Mouse (Mus musculus) neural tube, embryonic 11.5 days (tissue): ENCODE results near the gene Lmtk3. TPM values are rescaled to one million over a fixed set of nuclear protein-coding genes. Genes with fewer than 3 reads are reported as not detected.

Source experiments
- ATAC-seq: fragments of 200-750 bp; cut with Nextera tagmentation; 2 replicates; pipeline ENCODE4 v1.8.0; 2017; ENCODE audit warnings: moderate number of reproducible peaks, mild to moderate bottlenecking, moderate TSS enrichment, moderate library complexity; ENCODE audit not compliant: insufficient read depth, low FRiP score, low TSS enrichment
- DNase-seq: peaks from one replicate; pipeline ENCODE4 v3.0.0-alpha.2; 2015; ENCODE audit warnings: low spot score
- H3K27ac ChIP-seq: fragments of 300-500 bp; sonication (generic); 2 replicates; pipeline ENCODE4 v1.5.1; 2014; ENCODE audit warnings: low read depth, mild to moderate bottlenecking, low read length
- H3K27me3 ChIP-seq: fragments of 300-500 bp; sonication (generic); 2 replicates; pipeline ENCODE4 v1.6.1; 2014; ENCODE audit warnings: mild to moderate bottlenecking, low read length, mixed read lengths; ENCODE audit not compliant: control insufficient read depth, insufficient read depth
- H3K36me3 ChIP-seq: fragments of 300-500 bp; sonication (generic); 2 replicates; pipeline ENCODE4 v1.6.1; 2014; ENCODE audit warnings: mild to moderate bottlenecking, low read length, moderate library complexity, mixed read lengths; ENCODE audit not compliant: control insufficient read depth, insufficient read depth
- H3K4me1 ChIP-seq: fragments of 300-500 bp; sonication (generic); 2 replicates; pipeline ENCODE4 v1.6.1; 2014; ENCODE audit warnings: low read length, mixed read lengths; ENCODE audit not compliant: control insufficient read depth, insufficient read depth
- H3K4me2 ChIP-seq: fragments of 300-500 bp; sonication (generic); 2 replicates; pipeline ENCODE4 v1.6.1; 2014; ENCODE audit warnings: low read depth, mild to moderate bottlenecking, moderate library complexity
- H3K4me3 ChIP-seq: fragments of 300-500 bp; sonication (generic); 2 replicates; pipeline ENCODE4 v1.5.1; 2014; ENCODE audit warnings: low read depth, low read length
- H3K9ac ChIP-seq: fragments of 300-500 bp; sonication (generic); 2 replicates; pipeline ENCODE4 v1.6.1; 2014; ENCODE audit warnings: mild to moderate bottlenecking, low read length
- H3K9me3 ChIP-seq: fragments of 300-500 bp; sonication (generic); 2 replicates; pipeline ENCODE4 v1.6.1; 2016; ENCODE audit warnings: low read length; ENCODE audit not compliant: control insufficient read depth
- WGBS: fragments of 180-500 bp; shearing (Covaris S2); extraction: QIAGEN DNeasy Blood & Tissue Kit; methylation state at CpG from one replicate; pipeline ENCODE4 v1.1.7; 2014; 5-methylcytosine and 5-hydroxymethylcytosine counted together
- polyA plus RNA-seq: library from polyadenylated mRNA; unstranded; fragments of >200 nt; fragmentation: Nextera tagmentation; extraction: Ambion mirVana; gene quantifications from 2 replicates; pipeline ENCODE4 v1.2.1, GENCODE M21; 2014

Lmtk3 gene
- polyA plus RNA-seq, 1 experiment from 2014 or later: 4.3 TPM

- H3K9ac ChIP-seq: no peak overlapping the region
- no peaks in the 10 kb centered on the region for H3K27me3 ChIP-seq
- H3K4me2 ChIP-seq: no peak overlapping the region
- DNase-seq (no peak), ATAC-seq (no peak)
- WGBS: 90% methylated on average over 10 of the region's 10 CpGs
- H3K36me3 ChIP-seq: no peaks in the 10 kb centered on the region
- no peaks in the 10 kb centered on the region for H3K4me1 ChIP-seq
- H3K27ac ChIP-seq: no peak overlapping the region
- no peak overlapping the region for H3K4me3 ChIP-seq
- H3K9me3 ChIP-seq: no peaks in the 10 kb centered on the region
Observed at GRCm38 (mm10) chr7:45842950-45843744, 59.6 kb downstream of the Lmtk3 start.

GRCm38 (mm10) chr7:45848447-45849027 lies 65.0 kb downstream of the Lmtk3 start:
- no peak overlapping the region for H3K4me3 ChIP-seq
- no peaks in the 10 kb centered on the region for H3K4me1 ChIP-seq
- no peaks in the 10 kb centered on the region for H3K9me3 ChIP-seq
- H3K9ac ChIP-seq: peak overlapping the region; percentile 12; the same call in 1 of the 2 replicates
- no peaks in the 10 kb centered on the region for H3K27me3 ChIP-seq
- WGBS: 15% methylated on average over 6 of the region's 6 CpGs
- H3K4me2 ChIP-seq: no peak overlapping the region
- DNase-seq (no peak), ATAC-seq (no peak)
- no peaks in the 10 kb centered on the region for H3K36me3 ChIP-seq
- H3K27ac ChIP-seq: no peak overlapping the region

GRCm38 (mm10) chr7:45850661-45851060 lies 67.1 kb downstream of the Lmtk3 start:
- no peaks in the 10 kb centered on the region for H3K36me3 ChIP-seq
- H3K4me3 ChIP-seq: no peak overlapping the region
- DNase-seq (no peak), ATAC-seq (no peak)
- no peaks in the 10 kb centered on the region for H3K9me3 ChIP-seq
- H3K4me2 ChIP-seq: no peak overlapping the region
- H3K4me1 ChIP-seq: no peaks in the 10 kb centered on the region
- H3K9ac ChIP-seq: no peak overlapping the region
- 85% methylated on average over 3 of the region's 3 CpGs for WGBS
- no peaks in the 10 kb centered on the region for H3K27me3 ChIP-seq
- no peak overlapping the region for H3K27ac ChIP-seq

GRCm38 (mm10) chr7:45853089-45853488 lies 69.6 kb downstream of the Lmtk3 start:
- Histone ChIP-seq H3K4me3 (no peak overlapping the region), H3K27me3 (peaks cover 7% of the 10 kb centered on the region; the same call in 1 of the 2 replicates), H3K9ac (no peak overlapping the region), H3K27ac (no peak overlapping the region), H3K9me3 (no peaks in the 10 kb centered on the region), H3K4me2 (no peak overlapping the region), H3K36me3 (no peaks in the 10 kb centered on the region), H3K4me1 (no peaks in the 10 kb centered on the region)
- DNase-seq: no peak
- WGBS: 86% methylated on average over 12 of the region's 12 CpGs
- no peak for ATAC-seq

Other genes with a start within 250 kb of the Lmtk3 start
- 0.78 and 1.1 TPM in 2 replicates for gene Hsd17b14, start 228.8 kb upstream of the Lmtk3 start, polyA plus RNA-seq
- gene Bcat2, start 213.6 kb upstream of the Lmtk3 start, polyA plus RNA-seq: 34.1 and 37.4 TPM in 2 replicates
- not detected in 2 replicates for gene Fgf21, start 168.2 kb upstream of the Lmtk3 start, polyA plus RNA-seq
- gene Fut1, start 166.4 kb upstream of the Lmtk3 start, polyA plus RNA-seq: not detected in 2 replicates
- gene Izumo1, start 161.9 kb upstream of the Lmtk3 start, polyA plus RNA-seq: not detected in 2 replicates
- gene Rasip1, start 156.2 kb upstream of the Lmtk3 start, polyA plus RNA-seq: 5.7 and 7.5 TPM in 2 replicates
- gene Mamstr, start 143.8 kb upstream of the Lmtk3 start, polyA plus RNA-seq: 2.9 and 5.6 TPM in 2 replicates
- 0.08 and 0.11 TPM in 2 replicates for gene Fut2, start 117.3 kb upstream of the Lmtk3 start, polyA plus RNA-seq
- gene Ntn5, start 99.7 kb upstream of the Lmtk3 start, polyA plus RNA-seq: 1.1 and 1.4 TPM in 2 replicates
- 1.7 and 2.1 TPM in 2 replicates for gene Sec1, start 89.3 kb upstream of the Lmtk3 start, polyA plus RNA-seq
- gene Car11, start 83.9 kb upstream of the Lmtk3 start, polyA plus RNA-seq: 11.5 and 12.4 TPM in 2 replicates
- 3.3 and 3.7 TPM in 2 replicates for gene Dbp, start 78.7 kb upstream of the Lmtk3 start, polyA plus RNA-seq
- 929 and 960 TPM in 2 replicates for gene Rpl18, start 68.3 kb upstream of the Lmtk3 start, polyA plus RNA-seq
- 23.7 and 25.3 TPM in 2 replicates for gene Sphk2, start 65.7 kb upstream of the Lmtk3 start, polyA plus RNA-seq
- 0.28 and 0.42 TPM in 2 replicates for gene Fam83e, start 62.5 kb upstream of the Lmtk3 start, polyA plus RNA-seq
- not detected in 2 replicates for gene Spaca4, start 57.9 kb upstream of the Lmtk3 start, polyA plus RNA-seq
- gene Sult2b1, start 931 bp downstream of the Lmtk3 start, polyA plus RNA-seq: 1.1 and 1.8 TPM in 2 replicates
- gene Cyth2, start 30.8 kb downstream of the Lmtk3 start, polyA plus RNA-seq: 223 and 239 TPM in 2 replicates
- 0.88 and 1.4 TPM in 2 replicates for gene Kcnj14, start 41.0 kb downstream of the Lmtk3 start, polyA plus RNA-seq
- gene Grwd1, start 47.2 kb downstream of the Lmtk3 start, polyA plus RNA-seq: 69.8 and 76.5 TPM in 2 replicates
- gene Kdelr1, start 89.0 kb downstream of the Lmtk3 start, polyA plus RNA-seq: 75.4 and 86.4 TPM in 2 replicates
- 0.37 and 0.73 TPM in 2 replicates for gene Grin2d, start 94.6 kb downstream of the Lmtk3 start, polyA plus RNA-seq
- 0.59 and 0.82 TPM in 2 replicates for gene Syngr4, start 113.0 kb downstream of the Lmtk3 start, polyA plus RNA-seq
- 2.8 and 3.9 TPM in 2 replicates for gene Tmem143, start 113.2 kb downstream of the Lmtk3 start, polyA plus RNA-seq
- gene Emp3, start 137.7 kb downstream of the Lmtk3 start, polyA plus RNA-seq: 20.3 and 24.6 TPM in 2 replicates
- 2.9 and 3.4 TPM in 2 replicates for gene Ccdc114, start 140.3 kb downstream of the Lmtk3 start, polyA plus RNA-seq
- 0.15 and 0.20 TPM in 2 replicates for gene Abcc6, start 246.6 kb downstream of the Lmtk3 start, polyA plus RNA-seq
- gene Nomo1, start 250.0 kb downstream of the Lmtk3 start, polyA plus RNA-seq: 18.0 and 19.2 TPM in 2 replicates